Mouse (Mus musculus) hindbrain, embryonic 11.5 days (tissue): ENCODE measurements at regions not wholly inside any gene's neighbourhood (a gene's known extent, or its start where the extent isn't known, plus 50 kb on each side); places are given as distances from the start of the nearest gene placed in this dataset.

Experiments
- ATAC-seq: fragments of 200-750 bp; cut with Nextera tagmentation; 2 replicates; pipeline ENCODE4 v1.8.0; 2017; ENCODE audit warnings: mild to moderate bottlenecking, moderate TSS enrichment, moderate library complexity; ENCODE audit not compliant: low FRiP score
- DNase-seq: peaks from one replicate; pipeline ENCODE4 v3.0.0-alpha.2; 2015; ENCODE audit warnings: low spot score
- H3K27ac ChIP-seq: fragments of 300-500 bp; sonication (generic); 2 replicates; pipeline ENCODE4 v1.5.1; 2014; ENCODE audit warnings: mild to moderate bottlenecking, low read depth, low read length
- H3K27me3 ChIP-seq: fragments of 300-500 bp; sonication (generic); 2 replicates; pipeline ENCODE4 v1.6.1; 2014; ENCODE audit warnings: mild to moderate bottlenecking, low read length, moderate library complexity, mixed read lengths; ENCODE audit not compliant: control insufficient read depth, insufficient read depth
- H3K36me3 ChIP-seq: fragments of 300-500 bp; sonication (generic); 2 replicates; pipeline ENCODE4 v1.6.1; 2014; ENCODE audit warnings: mild to moderate bottlenecking, low read length, moderate library complexity, mixed read lengths; ENCODE audit not compliant: control insufficient read depth, insufficient read depth
- H3K4me1 ChIP-seq: fragments of 300-500 bp; sonication (generic); replicated peaks from 2 replicates; pipeline ENCODE4 v1.6.1; 2014; ENCODE audit warnings: low read length, mixed read lengths; ENCODE audit not compliant: control insufficient read depth, insufficient read depth
- H3K4me2 ChIP-seq: fragments of 300-500 bp; sonication (generic); replicated peaks from 2 replicates; pipeline ENCODE4 v1.6.1; 2014; ENCODE audit warnings: mild to moderate bottlenecking, low read depth, low read length
- H3K4me3 ChIP-seq: fragments of 300-500 bp; sonication (generic); 2 replicates; pipeline ENCODE4 v1.5.1; 2014; ENCODE audit warnings: low read depth, low read length
- H3K9ac ChIP-seq: fragments of 300-500 bp; sonication (generic); 2 replicates; pipeline ENCODE4 v1.6.1; 2014; ENCODE audit warnings: low read depth, low read length
- H3K9me3 ChIP-seq: fragments of 300-500 bp; sonication (generic); 2 replicates; pipeline ENCODE4 v1.6.1; 2016; ENCODE audit warnings: low read length; ENCODE audit not compliant: control insufficient read depth
- WGBS: fragments of 180-500 bp; shearing (Covaris S2); extraction: QIAGEN DNeasy Blood & Tissue Kit; methylation state at CpG from one replicate; pipeline ENCODE4 v1.1.7; 2014; 5-methylcytosine and 5-hydroxymethylcytosine counted together

- no peak overlapping the region for H3K4me3 ChIP-seq
- ATAC-seq (no peak), DNase-seq (no peak)
- H3K36me3 ChIP-seq = no peaks in the 10 kb centered on the region
- H3K9ac ChIP-seq = no peak overlapping the region
- WGBS = 91% methylated on average over 2 of the region's 2 CpGs
- H3K9me3 ChIP-seq = no peaks in the 10 kb centered on the region
- H3K27ac ChIP-seq = no peak overlapping the region
- H3K4me2 ChIP-seq = no peak overlapping the region
- H3K4me1 ChIP-seq = no peaks in the 10 kb centered on the region
- no peaks in the 10 kb centered on the region for H3K27me3 ChIP-seq
These were observed 299.6 kb upstream of the Ldb2 start for GRCm38 (mm10) chr5:45099082-45099481.

- DNase-seq = no peak
- Histone ChIP-seq H3K36me3 (no peaks in the 10 kb centered on the region), H3K27me3 (no peaks in the 10 kb centered on the region), H3K4me1 (no peaks in the 10 kb centered on the region), H3K4me3 (no peak overlapping the region), H3K9ac (no peak overlapping the region), H3K9me3 (no peaks in the 10 kb centered on the region), H3K27ac (no peak overlapping the region), H3K4me2 (no peak overlapping the region)
- ATAC-seq = no peak
- WGBS = 95% methylated on average over 1 of the region's 1 CpGs
These were observed 298.5 kb upstream of the Ldb2 start for GRCm38 (mm10) chr5:45097941-45098340.

GRCm38 (mm10) chr5:45084741-45085140, 285.3 kb upstream of the Ldb2 start:
- Histone ChIP-seq H3K36me3 (no peaks in the 10 kb centered on the region), H3K9me3 (no peaks in the 10 kb centered on the region), H3K4me1 (no peaks in the 10 kb centered on the region), H3K4me2 (no peak overlapping the region), H3K27ac (no peak overlapping the region), H3K27me3 (no peaks in the 10 kb centered on the region), H3K9ac (no peak overlapping the region), H3K4me3 (no peak overlapping the region)
- 94% methylated on average over 1 of the region's 1 CpGs for WGBS
- DNase-seq = no peak
- no peak for ATAC-seq

- Histone ChIP-seq H3K27me3 (no peaks in the 10 kb centered on the region), H3K4me1 (no peaks in the 10 kb centered on the region)
- no peak for ATAC-seq
These were observed 283.1 kb upstream of the Ldb2 start for GRCm38 (mm10) chr5:45082601-45083000.

GRCm38 (mm10) chr5:45076347-45076890, 276.9 kb upstream of the Ldb2 start:
- DNase-seq (no peak), ATAC-seq (no peak)
- no peaks in the 10 kb centered on the region for H3K4me1 ChIP-seq
- H3K9ac ChIP-seq = no peak overlapping the region
- H3K27ac ChIP-seq = no peak overlapping the region
- no peak overlapping the region for H3K4me3 ChIP-seq
- no peaks in the 10 kb centered on the region for H3K36me3 ChIP-seq
- no peaks in the 10 kb centered on the region for H3K27me3 ChIP-seq
- no peaks in the 10 kb centered on the region for H3K9me3 ChIP-seq
- WGBS = 85% methylated on average over 4 of the region's 4 CpGs
- H3K4me2 ChIP-seq = no peak overlapping the region

More at GRCm38 (mm10) chr5:45082601-45083000, 283.1 kb upstream of the Ldb2 start:
- no peak overlapping the region for H3K4me3 ChIP-seq
- no peak overlapping the region for H3K9ac ChIP-seq
- H3K9me3 ChIP-seq = no peaks in the 10 kb centered on the region
- no peak for DNase-seq
- no peak overlapping the region for H3K27ac ChIP-seq
- no peak overlapping the region for H3K4me2 ChIP-seq
- H3K36me3 ChIP-seq = no peaks in the 10 kb centered on the region

GRCm38 (mm10) chr5:45075195-45075594, 275.7 kb upstream of the Ldb2 start:
- ATAC-seq = no peak
- Histone ChIP-seq H3K4me2 (no peak overlapping the region), H3K9me3 (no peaks in the 10 kb centered on the region), H3K27me3 (no peaks in the 10 kb centered on the region), H3K4me3 (no peak overlapping the region), H3K27ac (no peak overlapping the region), H3K9ac (no peak overlapping the region), H3K4me1 (no peaks in the 10 kb centered on the region), H3K36me3 (no peaks in the 10 kb centered on the region)
- DNase-seq = no peak

- no peaks in the 10 kb centered on the region for H3K9me3 ChIP-seq
These were observed 273.0 kb upstream of the Ldb2 start for GRCm38 (mm10) chr5:45072529-45072928.

GRCm38 (mm10) chr5:45065917-45066699, 266.6 kb upstream of the Ldb2 start:
- Histone ChIP-seq H3K9me3 (no peaks in the 10 kb centered on the region), H3K27ac (peak overlapping the region; percentile 14; the same call in 1 of the 2 replicates), H3K4me2 (no peak overlapping the region), H3K36me3 (no peaks in the 10 kb centered on the region), H3K4me3 (no peak overlapping the region), H3K4me1 (no peaks in the 10 kb centered on the region), H3K27me3 (no peaks in the 10 kb centered on the region), H3K9ac (no peak overlapping the region)
- ATAC-seq (no peak; the same call in 1 of the 2 replicates), DNase-seq (no peak)
- WGBS = 71% methylated on average over 8 of the region's 8 CpGs

More at GRCm38 (mm10) chr5:45072529-45072928, 273.0 kb upstream of the Ldb2 start:
- Histone ChIP-seq H3K4me1 (no peaks in the 10 kb centered on the region), H3K27ac (no peak overlapping the region), H3K4me2 (no peak overlapping the region), H3K36me3 (no peaks in the 10 kb centered on the region), H3K27me3 (no peaks in the 10 kb centered on the region), H3K4me3 (no peak overlapping the region), H3K9ac (no peak overlapping the region)
- ATAC-seq (no peak), DNase-seq (no peak)
- WGBS = 93% methylated on average over 1 of the region's 1 CpGs

GRCm38 (mm10) chr5:45062567-45062966, 263.1 kb upstream of the Ldb2 start:
- Histone ChIP-seq H3K4me3 (no peak overlapping the region), H3K27ac (no peak overlapping the region), H3K9ac (no peak overlapping the region), H3K9me3 (no peaks in the 10 kb centered on the region), H3K4me1 (no peaks in the 10 kb centered on the region), H3K36me3 (no peaks in the 10 kb centered on the region), H3K27me3 (no peaks in the 10 kb centered on the region), H3K4me2 (no peak overlapping the region)
- WGBS = 38% methylated on average over 2 of the region's 2 CpGs
- ATAC-seq = no peak
- no peak for DNase-seq
